Mouse (Mus musculus) gastrocnemius, adult 18-20 months (tissue): ENCODE data around the gene Bola3. TPM values are rescaled to one million over a fixed set of nuclear protein-coding genes. Genes with fewer than 3 reads are reported as not detected.
"Not testable (repeated sequence)": the region's sequence is repeated elsewhere in the genome, so short reads cannot be mapped to it uniquely, and the experiment has no call there.

ENCODE experiments used
- DNase-seq: peaks from one replicate; pipeline ENCODE4 v3.0.0; 2021; ENCODE audit warnings: low spot score
- total RNA-seq, 2 experiments: library from RNA; stranded (reverse); gene quantifications; 2 replicates each; pipeline ENCODE4 v1.2.3; 2021

The Bola3 gene
- total RNA-seq, 2 experiments from 2014 or later, result 249 to 275 TPM

GRCm38 (mm10) chr6:83345285-83345684 lies 3.7 kb upstream of the Bola3 start:
- DNase-seq, result not testable (repeated sequence)

- DNase-seq, result no peak
Observed at GRCm38 (mm10) chr6:83347916-83348315, 1.0 kb upstream of the Bola3 start.

- DNase-seq, result peak; percentile 91
Observed at GRCm38 (mm10) chr6:83349274-83349958, 469 bp downstream of the Bola3 start.

GRCm38 (mm10) chr6:83350172-83350571 lies 1.2 kb downstream of the Bola3 start:
- no peak for DNase-seq

- DNase-seq, result no peak
Observed at GRCm38 (mm10) chr6:83350851-83351405, 2.0 kb downstream of the Bola3 start.

- no peak for DNase-seq
Observed at GRCm38 (mm10) chr6:83351490-83352160, 2.7 kb downstream of the Bola3 start.

GRCm38 (mm10) chr6:83352666-83353410 lies 3.9 kb downstream of the Bola3 start:
- no peak for DNase-seq

GRCm38 (mm10) chr6:83354856-83355781 lies 6.2 kb downstream of the Bola3 start:
- DNase-seq, result no peak

GRCm38 (mm10) chr6:83356569-83357138 lies 7.7 kb downstream of the Bola3 start:
- peak; percentile 83 for DNase-seq

- no peak for DNase-seq
Observed at GRCm38 (mm10) chr6:83357436-83357835, 8.5 kb downstream of the Bola3 start.

GRCm38 (mm10) chr6:83361523-83362248 lies 12.7 kb downstream of the Bola3 start:
- DNase-seq, result no peak

- DNase-seq, result no peak
Observed at GRCm38 (mm10) chr6:83363075-83363474, 14.1 kb downstream of the Bola3 start.

- peak; percentile 27 for DNase-seq
Observed at GRCm38 (mm10) chr6:83370316-83370965, 21.5 kb downstream of the Bola3 start.

- DNase-seq, result no peak
Observed at GRCm38 (mm10) chr6:83371350-83371749, 22.4 kb downstream of the Bola3 start.

- DNase-seq, result no peak
Observed at GRCm38 (mm10) chr6:83373704-83374300, 24.9 kb downstream of the Bola3 start.

- peak; percentile 71 for DNase-seq
Observed at GRCm38 (mm10) chr6:83381510-83382491, 32.9 kb downstream of the Bola3 start.

GRCm38 (mm10) chr6:83385569-83386090 lies 36.7 kb downstream of the Bola3 start:
- DNase-seq, result no peak
